Mouse (Mus musculus) gastrocnemius, adult 2 months (tissue): ENCODE measurements around the gene Dbndd2. TPM values are rescaled to one million over a fixed set of nuclear protein-coding genes. Genes with fewer than 3 reads are reported as not detected.

Source experiments
- DNase-seq: peaks from one replicate; pipeline ENCODE4 v3.0.0; 2022
- H3K27ac ChIP-seq: fragments of 200-600 bp; 2 replicates; pipeline ENCODE4 v1.8.1; 2022; ENCODE audit warnings: mild to moderate bottlenecking
- H3K4me3 ChIP-seq: fragments of 200-600 bp; 2 replicates; pipeline ENCODE4 v1.8.1; 2022; ENCODE audit warnings: mild to moderate bottlenecking, moderate library complexity
- CTCF ChIP-seq: fragments of 200-600 bp; IDR thresholded peaks from 2 replicates; pipeline ENCODE4 v1.8.1; 2022; ENCODE audit warnings: antibody characterized with exemption, mild to moderate bottlenecking, moderate library complexity
- intact Hi-C: fragments of 180-260 bp; cut with DNase I; formaldehyde crosslinking; loops from one replicate; pipeline ENCODE4 v1.15.1; 2025
- total RNA-seq, 2 experiments: library from RNA; stranded (reverse); gene quantifications; 2 replicates each; pipeline ENCODE4 v1.2.3; 2021

The Dbndd2 gene
- total RNA-seq, 2 experiments from 2014 or later = 12.9 to 25.5 TPM

GRCm38 (mm10) chr2:164540652-164541427, 54.9 kb downstream of the Dbndd2 start:
- Histone ChIP-seq H3K4me3 (no peak overlapping the region), H3K27ac (no peak overlapping the region)
- intact Hi-C loops = no loop called here
- DNase-seq = no peak
- no peak for TF ChIP-seq CTCF

GRCm38 (mm10) chr2:164542132-164542531, 56.2 kb downstream of the Dbndd2 start:
- Histone ChIP-seq H3K4me3 (no peak overlapping the region), H3K27ac (no peak overlapping the region)
- no peak for TF ChIP-seq CTCF
- no peak for DNase-seq
- intact Hi-C loops = no loop called here

GRCm38 (mm10) chr2:164542598-164542997, 56.7 kb downstream of the Dbndd2 start:
- Histone ChIP-seq H3K4me3 (no peak overlapping the region), H3K27ac (no peak overlapping the region)
- DNase-seq = no peak
- intact Hi-C loops = no loop called here
- no peak for TF ChIP-seq CTCF

Other genes starting within 250 kb of the Dbndd2 start
- not detected for gene Svs2, start 247.6 kb upstream of the Dbndd2 start, total RNA-seq
- not detected for gene Svs3b, start 229.5 kb upstream of the Dbndd2 start, total RNA-seq
- gene Svs4, start 207.6 kb upstream of the Dbndd2 start, total RNA-seq = not detected
- gene Svs3a, start 196.8 kb upstream of the Dbndd2 start, total RNA-seq = not detected
- gene Svs6, start 169.4 kb upstream of the Dbndd2 start, total RNA-seq = not detected
- not detected for gene Svs5, start 153.4 kb upstream of the Dbndd2 start, total RNA-seq
- gene Slpi, start 97.0 kb upstream of the Dbndd2 start, total RNA-seq = under 1 TPM in 1 of 2 experiments, not detected in 1; 0.45 TPM
- not detected for gene Rbpjl, start 83.0 kb upstream of the Dbndd2 start, total RNA-seq
- 1 to 10 TPM in 1 of 2 experiments, under 1 TPM in 1; 0.56 to 1.7 TPM for gene Matn4, start 80.9 kb upstream of the Dbndd2 start, total RNA-seq
- 10 to 100 TPM; 39.8 to 95.4 TPM for gene Sdc4, start 42.2 kb upstream of the Dbndd2 start, total RNA-seq
- 10 to 100 TPM; 21.7 to 24.7 TPM for gene Sys1, start 29.1 kb upstream of the Dbndd2 start, total RNA-seq
- gene Gm20458, start 25.1 kb upstream of the Dbndd2 start, total RNA-seq = 1 to 10 TPM; 7.6 to 9.4 TPM
- not detected for gene Trp53tg5, start 12.4 kb upstream of the Dbndd2 start, total RNA-seq
- 10 to 100 TPM; 27.2 to 33.5 TPM for gene Pigt, start 11.4 kb downstream of the Dbndd2 start, total RNA-seq
- not detected for gene Wfdc2, start 76.3 kb downstream of the Dbndd2 start, total RNA-seq
- not detected for gene Spint3, start 87.4 kb downstream of the Dbndd2 start, total RNA-seq
- not detected for gene Wfdc6a, start 99.3 kb downstream of the Dbndd2 start, total RNA-seq
- not detected for gene Eppin, start 107.5 kb downstream of the Dbndd2 start, total RNA-seq
- not detected for gene Wfdc6b, start 127.4 kb downstream of the Dbndd2 start, total RNA-seq
- not detected for gene Wfdc8, start 127.5 kb downstream of the Dbndd2 start, total RNA-seq
- not detected for gene Wfdc16, start 152.7 kb downstream of the Dbndd2 start, total RNA-seq
- not detected for gene Wfdc10, start 169.9 kb downstream of the Dbndd2 start, total RNA-seq
- not detected for gene Wfdc9, start 170.5 kb downstream of the Dbndd2 start, total RNA-seq
- not detected for gene Wfdc11, start 188.0 kb downstream of the Dbndd2 start, total RNA-seq
- not detected for gene Wfdc13, start 199.0 kb downstream of the Dbndd2 start, total RNA-seq
- gene Spint4, start 212.4 kb downstream of the Dbndd2 start, total RNA-seq = not detected
- not detected for gene Spint5, start 229.2 kb downstream of the Dbndd2 start, total RNA-seq